Mouse (Mus musculus): ENCODE data around the gene Fdxacb1. TPM values are rescaled to one million over a fixed set of nuclear protein-coding genes. Genes with fewer than 3 reads are reported as not detected.

Fdxacb1 gene
- polyA plus RNA-seq, 2 experiments = 7.4 to 10.6 TPM

DNA sequence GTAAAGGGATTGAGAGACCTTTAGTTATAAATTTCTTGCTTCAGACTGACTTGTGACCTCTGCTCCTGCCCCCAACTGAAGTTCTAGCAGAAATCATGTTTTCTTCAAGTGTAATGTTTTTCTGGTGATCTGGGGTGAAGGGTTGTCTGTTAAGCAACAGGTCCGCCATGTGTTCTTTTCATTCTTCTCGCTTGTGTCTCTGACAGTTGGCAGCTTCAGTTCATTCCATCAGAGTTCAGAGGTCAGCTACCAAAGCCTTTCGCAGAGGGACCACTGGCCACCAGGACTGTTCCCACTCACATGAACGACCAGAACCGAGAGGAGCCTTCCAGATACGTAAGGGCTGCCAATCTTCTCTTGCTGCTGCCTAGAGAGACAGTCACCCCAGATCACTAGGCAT lies 40.4 kb downstream of the Fdxacb1 start:
- DNase-seq (ENCODE audit: low spot score) (no peak), ATAC-seq (ENCODE audit: low FRiP score, low read depth) (no peak)
- Histone ChIP-seq H3K9me3 (ENCODE audit: control insufficient read depth, low read length) (no peaks in the 10 kb centered on the region), H3K9ac (ENCODE audit: low read depth, low read length, severe bottlenecking) (no peak overlapping the region), H3K4me2 (replicated peaks; ENCODE audit: low read depth, low read length, severe bottlenecking) (no peak overlapping the region), H3K27ac (replicated peaks; ENCODE audit: low read depth, low read length) (no peak overlapping the region), H3K36me3 (ENCODE audit: control insufficient read depth, insufficient read depth, low read length) (peaks cover 73% of the 10 kb centered on the region), H3K27me3 (ENCODE audit: control insufficient read depth, insufficient read depth, low read length) (no peaks in the 10 kb centered on the region), H3K4me1 (ENCODE audit: control insufficient read depth, insufficient read depth, low read length) (no peaks in the 10 kb centered on the region), H3K4me3 (replicated peaks; ENCODE audit: low read length) (no peak overlapping the region)
- TF ChIP-seq POLR2A (IDR thresholded peaks at IDR 0.05; ENCODE audit: borderline replicate concordance, extremely low read depth, insufficient read depth, insufficient read length) = no peak
- WGBS = 90% methylated on average over 6 of the region's 6 CpGs

- H3K9me3 ChIP-seq (ENCODE audit: control insufficient read depth, low read length) = no peaks in the 10 kb centered on the region
- WGBS = 79% methylated on average over 13 of the region's 13 CpGs
- peaks cover 73% of the 10 kb centered on the region for H3K36me3 ChIP-seq (ENCODE audit: control insufficient read depth, insufficient read depth, low read length)
- no peak for DNase-seq (ENCODE audit: low spot score)
- no peaks in the 10 kb centered on the region for H3K27me3 ChIP-seq (ENCODE audit: control insufficient read depth, insufficient read depth, low read length)
- H3K4me1 ChIP-seq (ENCODE audit: control insufficient read depth, insufficient read depth, low read length) = no peaks in the 10 kb centered on the region
- no peak for ATAC-seq (ENCODE audit: low FRiP score, low read depth)
- H3K9ac ChIP-seq (ENCODE audit: low read depth, low read length, severe bottlenecking) = no peak overlapping the region
- no peak for TF ChIP-seq POLR2A (IDR thresholded peaks at IDR 0.05; ENCODE audit: borderline replicate concordance, extremely low read depth, insufficient read depth, insufficient read length)
- H3K27ac ChIP-seq (replicated peaks; ENCODE audit: low read depth, low read length) = no peak overlapping the region
- no peak overlapping the region for H3K4me3 ChIP-seq (replicated peaks; ENCODE audit: low read length)
- H3K4me2 ChIP-seq (replicated peaks; ENCODE audit: low read depth, low read length, severe bottlenecking) = no peak overlapping the region
Observed at GRCm38 (mm10) chr9:50809146-50809545, 41.1 kb downstream of the Fdxacb1 start.

GRCm38 (mm10) chr9:50811187-50811586 lies 43.2 kb downstream of the Fdxacb1 start:
- no peak for DNase-seq (ENCODE audit: low spot score)
- TF ChIP-seq POLR2A (IDR thresholded peaks at IDR 0.05; ENCODE audit: borderline replicate concordance, extremely low read depth, insufficient read depth, insufficient read length) = no peak
- H3K9me3 ChIP-seq (ENCODE audit: control insufficient read depth, low read length) = no peaks in the 10 kb centered on the region
- peaks cover 56% of the 10 kb centered on the region for H3K36me3 ChIP-seq (ENCODE audit: control insufficient read depth, insufficient read depth, low read length)
- no peaks in the 10 kb centered on the region for H3K4me1 ChIP-seq (ENCODE audit: control insufficient read depth, insufficient read depth, low read length)
- no peak overlapping the region for H3K4me3 ChIP-seq (replicated peaks; ENCODE audit: low read length)
- H3K4me2 ChIP-seq (replicated peaks; ENCODE audit: low read depth, low read length, severe bottlenecking) = no peak overlapping the region
- no peak overlapping the region for H3K27ac ChIP-seq (replicated peaks; ENCODE audit: low read depth, low read length)
- H3K27me3 ChIP-seq (ENCODE audit: control insufficient read depth, insufficient read depth, low read length) = no peaks in the 10 kb centered on the region
- no peak overlapping the region for H3K9ac ChIP-seq (ENCODE audit: low read depth, low read length, severe bottlenecking)
- WGBS = 92% methylated on average over 7 of the region's 7 CpGs
- ATAC-seq (ENCODE audit: low FRiP score, low read depth) = no peak

GRCm38 (mm10) chr9:50811746-50812145 lies 43.7 kb downstream of the Fdxacb1 start:
- H3K36me3 ChIP-seq (ENCODE audit: control insufficient read depth, insufficient read depth, low read length) = peaks cover 56% of the 10 kb centered on the region
- 92% methylated on average over 2 of the region's 2 CpGs for WGBS

DNA sequence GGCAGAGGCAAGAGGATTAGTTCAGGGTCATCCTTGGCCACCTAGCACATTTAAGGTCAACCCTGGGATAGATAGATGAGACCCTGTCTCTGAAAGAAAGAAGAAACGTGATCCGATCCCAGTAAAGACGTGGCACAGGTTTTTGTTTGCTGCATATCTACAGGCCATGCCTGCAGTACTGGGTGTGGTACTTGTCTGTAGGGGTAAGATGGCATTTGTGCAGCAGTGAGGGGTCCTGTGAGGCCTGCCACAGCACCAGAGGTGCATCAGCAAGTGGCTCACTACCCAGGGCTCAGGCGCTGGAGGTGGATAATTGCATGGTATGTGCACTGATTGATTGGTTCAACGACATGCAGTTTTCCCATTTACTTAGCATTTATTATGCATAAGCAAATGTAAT lies 45.8 kb downstream of the Fdxacb1 start:
- H3K9me3 ChIP-seq (ENCODE audit: control insufficient read depth, low read length) = no peaks in the 10 kb centered on the region
- H3K36me3 ChIP-seq (ENCODE audit: control insufficient read depth, insufficient read depth, low read length) = peaks cover 52% of the 10 kb centered on the region
- DNase-seq (ENCODE audit: low spot score) = no peak
- H3K4me1 ChIP-seq (ENCODE audit: control insufficient read depth, insufficient read depth, low read length) = no peaks in the 10 kb centered on the region
- no peak overlapping the region for H3K4me3 ChIP-seq (replicated peaks; ENCODE audit: low read length)
- no peak overlapping the region for H3K4me2 ChIP-seq (replicated peaks; ENCODE audit: low read depth, low read length, severe bottlenecking)
- no peak for ATAC-seq (ENCODE audit: low FRiP score, low read depth)
- TF ChIP-seq POLR2A (IDR thresholded peaks at IDR 0.05; ENCODE audit: borderline replicate concordance, extremely low read depth, insufficient read depth, insufficient read length) = no peak
- no peak overlapping the region for H3K27ac ChIP-seq (replicated peaks; ENCODE audit: low read depth, low read length)
- 95% methylated on average over 5 of the region's 5 CpGs for WGBS
- H3K9ac ChIP-seq (ENCODE audit: low read depth, low read length, severe bottlenecking) = no peak overlapping the region
- no peaks in the 10 kb centered on the region for H3K27me3 ChIP-seq (ENCODE audit: control insufficient read depth, insufficient read depth, low read length)

More at GRCm38 (mm10) chr9:50811746-50812145, 43.7 kb downstream of the Fdxacb1 start:
- Histone ChIP-seq H3K4me2 (replicated peaks; ENCODE audit: low read depth, low read length, severe bottlenecking) (no peak overlapping the region), H3K4me3 (replicated peaks; ENCODE audit: low read length) (no peak overlapping the region), H3K4me1 (ENCODE audit: control insufficient read depth, insufficient read depth, low read length) (no peaks in the 10 kb centered on the region), H3K9me3 (ENCODE audit: control insufficient read depth, low read length) (no peaks in the 10 kb centered on the region), H3K27ac (replicated peaks; ENCODE audit: low read depth, low read length) (no peak overlapping the region), H3K9ac (ENCODE audit: low read depth, low read length, severe bottlenecking) (no peak overlapping the region), H3K27me3 (ENCODE audit: control insufficient read depth, insufficient read depth, low read length) (no peaks in the 10 kb centered on the region)
- DNase-seq (ENCODE audit: low spot score) = no peak
- no peak for TF ChIP-seq POLR2A (IDR thresholded peaks at IDR 0.05; ENCODE audit: borderline replicate concordance, extremely low read depth, insufficient read depth, insufficient read length)
- ATAC-seq (ENCODE audit: low FRiP score, low read depth) = no peak

DNA sequence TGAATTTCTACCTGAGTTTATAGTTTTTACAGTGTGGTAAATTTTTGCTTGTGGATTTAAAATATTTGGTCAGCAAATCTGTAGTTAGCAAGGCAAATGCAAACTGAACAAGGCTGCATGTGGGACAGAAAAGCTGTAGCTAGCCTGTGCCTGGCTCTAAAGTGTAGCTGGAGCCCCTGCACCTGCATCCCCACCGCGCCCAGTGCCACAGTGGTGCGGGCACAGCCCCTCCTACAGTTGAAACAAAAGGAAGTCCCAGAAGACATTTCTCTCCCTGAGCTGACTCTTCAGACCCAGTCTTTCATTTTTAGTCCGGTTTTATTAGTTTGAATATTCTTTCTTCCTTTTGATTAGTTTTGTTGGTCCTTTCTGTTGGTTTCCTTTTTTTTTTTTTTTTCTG lies 47.6 kb downstream of the Fdxacb1 start:
- 91% methylated on average over 4 of the region's 4 CpGs for WGBS
- no peaks in the 10 kb centered on the region for H3K27me3 ChIP-seq (ENCODE audit: control insufficient read depth, insufficient read depth, low read length)

More for the DNA sequence above, 47.6 kb downstream of the Fdxacb1 start:
- no peak overlapping the region for H3K27ac ChIP-seq (replicated peaks; ENCODE audit: low read depth, low read length)
- no peak overlapping the region for H3K4me2 ChIP-seq (replicated peaks; ENCODE audit: low read depth, low read length, severe bottlenecking)
- DNase-seq (ENCODE audit: low spot score) (no peak), ATAC-seq (ENCODE audit: low FRiP score, low read depth) (no peak)
- H3K4me3 ChIP-seq (replicated peaks; ENCODE audit: low read length) = no peak overlapping the region
- no peaks in the 10 kb centered on the region for H3K4me1 ChIP-seq (ENCODE audit: control insufficient read depth, insufficient read depth, low read length)
- H3K9me3 ChIP-seq (ENCODE audit: control insufficient read depth, low read length) = no peaks in the 10 kb centered on the region
- H3K36me3 ChIP-seq (ENCODE audit: control insufficient read depth, insufficient read depth, low read length) = peaks cover 42% of the 10 kb centered on the region
- TF ChIP-seq POLR2A (IDR thresholded peaks at IDR 0.05; ENCODE audit: borderline replicate concordance, extremely low read depth, insufficient read depth, insufficient read length) = no peak
- no peak overlapping the region for H3K9ac ChIP-seq (ENCODE audit: low read depth, low read length, severe bottlenecking)
